Mouse (Mus musculus) hindbrain, embryonic 11.5 days (tissue): ENCODE results near the gene Map1s. TPM values are rescaled to one million over a fixed set of nuclear protein-coding genes. Genes with fewer than 3 reads are reported as not detected.

Experiments used
- ATAC-seq: fragments of 200-750 bp; cut with Nextera tagmentation; 2 replicates; pipeline ENCODE4 v1.8.0; 2017; ENCODE audit warnings: mild to moderate bottlenecking, moderate TSS enrichment, moderate library complexity; ENCODE audit not compliant: low FRiP score
- DNase-seq: peaks from one replicate; pipeline ENCODE4 v3.0.0-alpha.2; 2015; ENCODE audit warnings: low spot score
- H3K27ac ChIP-seq: fragments of 300-500 bp; sonication (generic); 2 replicates; pipeline ENCODE4 v1.5.1; 2014; ENCODE audit warnings: mild to moderate bottlenecking, low read depth, low read length
- H3K27me3 ChIP-seq: fragments of 300-500 bp; sonication (generic); 2 replicates; pipeline ENCODE4 v1.6.1; 2014; ENCODE audit warnings: mild to moderate bottlenecking, low read length, moderate library complexity, mixed read lengths; ENCODE audit not compliant: control insufficient read depth, insufficient read depth
- H3K36me3 ChIP-seq: fragments of 300-500 bp; sonication (generic); 2 replicates; pipeline ENCODE4 v1.6.1; 2014; ENCODE audit warnings: mild to moderate bottlenecking, low read length, moderate library complexity, mixed read lengths; ENCODE audit not compliant: control insufficient read depth, insufficient read depth
- H3K4me1 ChIP-seq: fragments of 300-500 bp; sonication (generic); replicated peaks from 2 replicates; pipeline ENCODE4 v1.6.1; 2014; ENCODE audit warnings: low read length, mixed read lengths; ENCODE audit not compliant: control insufficient read depth, insufficient read depth
- H3K4me2 ChIP-seq: fragments of 300-500 bp; sonication (generic); replicated peaks from 2 replicates; pipeline ENCODE4 v1.6.1; 2014; ENCODE audit warnings: mild to moderate bottlenecking, low read depth, low read length
- H3K4me3 ChIP-seq: fragments of 300-500 bp; sonication (generic); 2 replicates; pipeline ENCODE4 v1.5.1; 2014; ENCODE audit warnings: low read depth, low read length
- H3K9ac ChIP-seq: fragments of 300-500 bp; sonication (generic); 2 replicates; pipeline ENCODE4 v1.6.1; 2014; ENCODE audit warnings: low read depth, low read length
- H3K9me3 ChIP-seq: fragments of 300-500 bp; sonication (generic); 2 replicates; pipeline ENCODE4 v1.6.1; 2016; ENCODE audit warnings: low read length; ENCODE audit not compliant: control insufficient read depth
- WGBS: fragments of 180-500 bp; shearing (Covaris S2); extraction: QIAGEN DNeasy Blood & Tissue Kit; methylation state at CpG from one replicate; pipeline ENCODE4 v1.1.7; 2014; 5-methylcytosine and 5-hydroxymethylcytosine counted together
- polyA plus RNA-seq: library from polyadenylated mRNA; unstranded; fragments of >200 nt; fragmentation: Nextera tagmentation; extraction: Ambion mirVana; gene quantifications from 2 replicates; pipeline ENCODE4 v1.2.1, GENCODE M21; 2014

The Map1s gene
- polyA plus RNA-seq, 1 experiment from 2014 or later, result 32.3 TPM

GRCm38 (mm10) chr8:70913523-70913922 is 7.8 kb downstream of the Map1s start:
- Histone ChIP-seq H3K4me1 (no peaks in the 10 kb centered on the region), H3K4me3 (no peak overlapping the region), H3K27ac (no peak overlapping the region), H3K27me3 (no peaks in the 10 kb centered on the region), H3K36me3 (peaks cover 28% of the 10 kb centered on the region), H3K9me3 (no peaks in the 10 kb centered on the region), H3K9ac (no peak overlapping the region), H3K4me2 (no peak overlapping the region)
- no peak for DNase-seq
- no peak for ATAC-seq
- WGBS, result 97% methylated on average over 23 of the region's 26 CpGs

DNA sequence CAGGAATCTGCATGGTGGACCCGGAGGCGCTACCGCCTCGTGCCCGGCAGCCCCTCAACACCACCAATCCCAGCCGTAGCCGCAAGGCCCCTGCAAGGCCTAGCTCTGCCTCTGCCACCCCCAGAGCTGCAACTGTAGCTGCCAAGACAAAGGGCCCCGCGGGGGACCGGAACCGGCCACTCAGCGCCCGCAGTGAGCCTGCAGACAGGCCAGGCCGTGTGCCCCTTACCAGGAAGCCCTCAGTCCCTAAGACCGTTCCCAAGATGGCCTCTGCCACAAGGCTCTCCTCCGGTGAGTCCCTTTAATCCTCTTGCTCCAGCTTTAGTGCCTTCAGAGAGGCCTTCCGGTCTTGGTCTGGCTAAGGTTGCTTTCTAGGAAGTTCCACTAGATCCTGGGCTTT is 9.0 kb downstream of the Map1s start:
- 92% methylated on average over 17 of the region's 17 CpGs for WGBS

GRCm38 (mm10) chr8:70920049-70920922 is 14.6 kb downstream of the Map1s start:
- WGBS, result 92% methylated on average over 9 of the region's 9 CpGs
- no peak overlapping the region for H3K4me3 ChIP-seq
- no peaks in the 10 kb centered on the region for H3K4me1 ChIP-seq
- H3K9ac ChIP-seq, result no peak overlapping the region
- H3K27ac ChIP-seq, result no peak overlapping the region
- no peaks in the 10 kb centered on the region for H3K27me3 ChIP-seq
- ATAC-seq, result no peak
- H3K9me3 ChIP-seq, result no peaks in the 10 kb centered on the region
- peaks cover 8% of the 10 kb centered on the region; the same call in 1 of the 2 replicates for H3K36me3 ChIP-seq
- no peak for DNase-seq
- no peak overlapping the region for H3K4me2 ChIP-seq

More for the DNA sequence above, 9.0 kb downstream of the Map1s start:
- DNase-seq (no peak), ATAC-seq (no peak)
- Histone ChIP-seq H3K9ac (no peak overlapping the region), H3K4me1 (no peaks in the 10 kb centered on the region), H3K36me3 (peaks cover 28% of the 10 kb centered on the region), H3K27me3 (no peaks in the 10 kb centered on the region), H3K9me3 (no peaks in the 10 kb centered on the region), H3K4me3 (no peak overlapping the region), H3K27ac (no peak overlapping the region), H3K4me2 (no peak overlapping the region)

GRCm38 (mm10) chr8:70924151-70924550 is 18.4 kb downstream of the Map1s start:
- no peaks in the 10 kb centered on the region for H3K36me3 ChIP-seq
- no peak overlapping the region for H3K27ac ChIP-seq
- 91% methylated on average over 4 of the region's 4 CpGs for WGBS
- H3K4me1 ChIP-seq, result no peaks in the 10 kb centered on the region
- no peaks in the 10 kb centered on the region for H3K27me3 ChIP-seq
- DNase-seq (no peak), ATAC-seq (no peak)
- no peak overlapping the region for H3K4me2 ChIP-seq
- H3K9me3 ChIP-seq, result no peaks in the 10 kb centered on the region
- no peak overlapping the region for H3K4me3 ChIP-seq
- no peak overlapping the region for H3K9ac ChIP-seq

DNA sequence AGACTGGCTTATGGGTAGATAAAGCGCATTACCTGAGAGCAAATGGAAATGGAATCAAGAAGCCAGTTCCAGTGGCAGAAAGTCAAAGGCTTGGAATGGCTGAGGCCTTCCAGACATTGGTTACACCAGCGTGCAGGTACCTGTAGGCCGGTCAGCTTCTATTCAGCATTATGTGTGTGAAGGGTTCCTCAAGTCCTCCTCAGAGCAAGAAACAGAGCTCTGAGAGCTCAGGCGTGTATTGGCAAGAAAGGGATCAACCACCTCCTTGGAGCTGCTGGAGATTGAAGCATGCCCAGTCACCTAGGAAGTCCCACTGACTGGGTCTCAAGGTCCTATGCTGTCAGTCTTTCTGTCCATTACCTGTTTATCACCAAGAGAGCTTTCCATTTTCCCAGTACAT is 20.0 kb downstream of the Map1s start:
- Histone ChIP-seq H3K4me2 (no peak overlapping the region), H3K36me3 (no peaks in the 10 kb centered on the region), H3K4me3 (no peak overlapping the region), H3K9ac (no peak overlapping the region), H3K27me3 (no peaks in the 10 kb centered on the region), H3K9me3 (no peaks in the 10 kb centered on the region), H3K4me1 (no peaks in the 10 kb centered on the region), H3K27ac (no peak overlapping the region)
- no peak for DNase-seq
- no peak for ATAC-seq
- 95% methylated on average over 4 of the region's 4 CpGs for WGBS

DNA sequence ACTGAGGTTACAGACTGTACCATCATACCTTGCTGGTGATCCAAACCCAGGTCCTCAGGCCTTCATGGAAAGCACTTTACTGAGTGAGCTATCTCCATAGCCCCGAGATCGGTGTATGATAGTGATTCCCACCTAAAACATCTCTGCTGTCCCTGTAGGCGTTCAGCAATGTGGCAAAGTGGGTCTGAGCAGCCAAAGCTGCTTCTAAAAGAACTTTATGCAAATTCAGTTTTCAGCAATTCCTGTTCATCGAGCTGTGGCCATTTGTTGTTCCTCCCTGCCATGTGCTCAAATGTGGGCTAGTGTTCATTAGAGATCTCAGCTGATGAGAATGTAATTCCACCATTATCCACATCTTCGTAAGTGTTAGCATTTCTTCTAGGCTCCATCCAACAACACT is 20.7 kb downstream of the Map1s start:
- Histone ChIP-seq H3K27me3 (no peaks in the 10 kb centered on the region), H3K4me2 (no peak overlapping the region), H3K4me1 (no peaks in the 10 kb centered on the region), H3K27ac (no peak overlapping the region), H3K36me3 (no peaks in the 10 kb centered on the region), H3K9me3 (no peaks in the 10 kb centered on the region), H3K4me3 (no peak overlapping the region), H3K9ac (no peak overlapping the region)
- ATAC-seq (no peak), DNase-seq (no peak)
- 94% methylated on average over 5 of the region's 5 CpGs for WGBS

- Histone ChIP-seq H3K4me2 (no peak overlapping the region), H3K27me3 (no peaks in the 10 kb centered on the region), H3K4me3 (no peak overlapping the region), H3K9ac (no peak overlapping the region), H3K9me3 (no peaks in the 10 kb centered on the region), H3K27ac (no peak overlapping the region), H3K36me3 (no peaks in the 10 kb centered on the region), H3K4me1 (no peaks in the 10 kb centered on the region)
- 96% methylated on average over 3 of the region's 3 CpGs for WGBS
- DNase-seq, result no peak
- ATAC-seq, result no peak
These were observed 22.4 kb downstream of the Map1s start for GRCm38 (mm10) chr8:70928096-70928495.

- Histone ChIP-seq H3K9ac (no peak overlapping the region), H3K36me3 (no peaks in the 10 kb centered on the region), H3K27ac (no peak overlapping the region), H3K9me3 (no peaks in the 10 kb centered on the region), H3K27me3 (no peaks in the 10 kb centered on the region), H3K4me2 (no peak overlapping the region), H3K4me1 (no peaks in the 10 kb centered on the region), H3K4me3 (no peak overlapping the region)
- no peak for ATAC-seq
- 87% methylated on average over 5 of the region's 5 CpGs for WGBS
- DNase-seq, result no peak
These were observed 23.1 kb downstream of the Map1s start for GRCm38 (mm10) chr8:70928778-70929322.

- DNase-seq (no peak), ATAC-seq (no peak)
- no peak overlapping the region for H3K27ac ChIP-seq
- H3K9me3 ChIP-seq, result no peaks in the 10 kb centered on the region
- no peaks in the 10 kb centered on the region for H3K36me3 ChIP-seq
- no peak overlapping the region for H3K9ac ChIP-seq
- H3K4me1 ChIP-seq, result no peaks in the 10 kb centered on the region
- H3K27me3 ChIP-seq, result no peaks in the 10 kb centered on the region
- H3K4me2 ChIP-seq, result no peak overlapping the region
- WGBS, result 94% methylated on average over 11 of the region's 11 CpGs
- no peak overlapping the region for H3K4me3 ChIP-seq
These were observed 26.0 kb downstream of the Map1s start for GRCm38 (mm10) chr8:70931731-70932130.
